Mouse (Mus musculus) kidney, adult 2 months (tissue): Measurements from ENCODE around the gene Saal1. TPM values are rescaled to one million over a fixed set of nuclear protein-coding genes. Genes with fewer than 3 reads are reported as not detected.
"Not testable (repeated sequence)": the region's sequence is repeated elsewhere in the genome, so short reads cannot be mapped to it uniquely, and the experiment has no call there.

Experiments used
- DNase-seq: peaks from one replicate; pipeline ENCODE4 v3.0.0; 2021
- H3K27ac ChIP-seq: fragments of 200-500 bp; 2 replicates; pipeline ENCODE4 v1.5.1; 2012; ENCODE audit warnings: low read depth, low read length, control low read depth, inconsistent platforms; ENCODE audit not compliant: insufficient read depth
- H3K27me3 ChIP-seq: fragments of 200-500 bp; replicated peaks from 2 replicates; pipeline ENCODE4 v1.6.1; 2012; ENCODE audit warnings: mild to moderate bottlenecking, moderate library complexity, low read length, inconsistent platforms; ENCODE audit not compliant: control insufficient read depth, insufficient read depth
- H3K36me3 ChIP-seq: fragments of 200-500 bp; 2 replicates; pipeline ENCODE4 v1.6.1; 2012; ENCODE audit warnings: mild to moderate bottlenecking, moderate library complexity, low read length, inconsistent platforms; ENCODE audit not compliant: control insufficient read depth, insufficient read depth
- H3K4me1 ChIP-seq: fragments of 200-500 bp; 2 replicates; pipeline ENCODE4 v1.6.1; 2011; ENCODE audit warnings: low read length; ENCODE audit not compliant: control insufficient read depth, insufficient read depth
- H3K4me3 ChIP-seq: fragments of 200-500 bp; 2 replicates; pipeline ENCODE4 v1.5.1; 2011; ENCODE audit warnings: mild to moderate bottlenecking, low read depth, low read length, control low read depth; ENCODE audit not compliant: insufficient read depth
- CTCF ChIP-seq: fragments of 200-500 bp; conservative IDR thresholded peaks from 2 replicates; pipeline ENCODE4 v1.5.1; 2011; ENCODE audit warnings: low read depth, mild to moderate bottlenecking, control low read depth, low read length, moderate library complexity, mixed read lengths; ENCODE audit not compliant: insufficient read depth, insufficient read length
- POLR2A ChIP-seq: fragments of 200-500 bp; IDR thresholded peaks from one replicate; pipeline ENCODE4 v1.6.1; 2011; ENCODE audit warnings: low read depth, low read length, control low read depth
- WGBS: fragments of 180-500 bp; shearing (Covaris S2); methylation state at CpG from one replicate; pipeline ENCODE4 v1.1.7; 2018; 5-methylcytosine and 5-hydroxymethylcytosine counted together
- polyA plus RNA-seq: library from polyadenylated mRNA; depleted of rRNA; stranded (reverse); fragments of >200 nt; gene quantifications from 2 replicates; pipeline ENCODE4 v1.2.3, GENCODE M21; 2012

Saal1 gene
- polyA plus RNA-seq, 1 experiment: 5.3 TPM

DNA sequence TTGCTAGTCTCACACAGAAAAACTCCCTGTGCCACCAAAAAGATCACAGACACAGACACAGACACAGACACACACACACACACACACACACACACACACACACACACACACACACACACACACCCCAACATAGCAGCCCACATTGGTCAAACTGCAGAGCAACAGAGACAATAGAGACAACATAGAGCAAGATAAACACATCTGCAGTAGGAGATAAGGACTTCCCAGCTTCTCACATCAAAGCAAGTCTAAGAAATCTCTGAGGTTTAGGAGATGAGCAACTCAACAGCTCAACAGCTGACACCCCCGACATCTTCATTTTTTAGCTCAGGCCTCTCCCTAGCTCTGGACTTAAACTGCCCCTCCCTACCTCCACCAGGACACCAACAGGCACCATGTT lies 13.7 kb downstream of the Saal1 start:
- Histone ChIP-seq H3K36me3 (peaks cover 5% of the 10 kb centered on the region; the same call in 1 of the 2 replicates), H3K27ac (no peak overlapping the region), H3K27me3 (no peaks in the 10 kb centered on the region), H3K4me3 (no peak overlapping the region), H3K4me1 (no peaks in the 10 kb centered on the region)
- DNase-seq: no peak
- TF ChIP-seq CTCF: no peak
- WGBS: 95% methylated on average over 1 of the region's 1 CpGs

DNA sequence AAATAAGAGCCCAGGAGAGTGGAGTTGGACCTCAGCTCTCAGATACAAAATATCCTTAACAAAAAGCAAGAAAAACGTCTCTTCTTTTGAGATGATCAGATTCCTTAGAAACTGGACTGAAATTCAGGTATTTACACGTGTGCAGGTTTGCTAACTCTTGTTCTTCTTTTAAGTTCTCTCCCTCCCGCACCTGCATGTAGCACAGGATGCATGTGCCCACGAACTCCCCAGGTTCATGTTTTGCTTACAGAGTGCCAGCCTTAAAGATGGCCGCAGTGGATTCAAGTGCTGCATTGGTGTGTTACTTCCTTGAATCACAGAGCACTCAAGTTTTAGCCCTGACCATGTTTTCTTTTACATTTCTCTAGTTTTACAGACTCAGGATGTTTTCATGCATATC lies 23.7 kb downstream of the Saal1 start:
- Histone ChIP-seq H3K36me3 (no peaks in the 10 kb centered on the region), H3K4me1 (no peaks in the 10 kb centered on the region), H3K27me3 (no peaks in the 10 kb centered on the region; the same call in 1 of the 2 replicates), H3K27ac (no peak overlapping the region), H3K4me3 (no peak overlapping the region)
- TF ChIP-seq CTCF: no peak
- TF ChIP-seq POLR2A: no peak
- DNase-seq: no peak
- WGBS: 83% methylated on average over 5 of the region's 5 CpGs

DNA sequence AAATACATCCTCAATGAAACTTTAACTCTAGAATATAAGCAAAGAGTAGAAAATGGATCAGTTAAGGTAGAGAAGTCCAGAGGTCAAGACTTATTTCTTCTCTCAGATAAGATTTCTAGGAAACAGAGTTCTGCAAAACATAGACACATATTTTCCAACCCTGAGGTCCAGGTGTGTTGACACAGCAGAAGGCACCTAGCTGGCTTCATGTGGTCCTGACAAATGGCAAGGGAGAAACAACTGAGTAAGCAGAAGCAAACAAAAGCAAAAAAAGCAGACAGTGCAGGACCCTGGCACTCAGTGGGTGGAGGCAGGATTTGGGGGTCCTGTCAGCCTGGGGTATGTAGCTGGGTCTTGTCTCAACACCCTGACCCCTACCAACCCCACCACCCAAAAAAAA lies 29.7 kb downstream of the Saal1 start:
- H3K27ac ChIP-seq: no peak overlapping the region
- no peak for DNase-seq
- no peaks in the 10 kb centered on the region for H3K36me3 ChIP-seq
- H3K27me3 ChIP-seq: no peaks in the 10 kb centered on the region; the same call in 1 of the 2 replicates
- no peaks in the 10 kb centered on the region for H3K4me1 ChIP-seq
- H3K4me3 ChIP-seq: no peak overlapping the region
- TF ChIP-seq CTCF: no peak
- no peak for TF ChIP-seq POLR2A

DNA sequence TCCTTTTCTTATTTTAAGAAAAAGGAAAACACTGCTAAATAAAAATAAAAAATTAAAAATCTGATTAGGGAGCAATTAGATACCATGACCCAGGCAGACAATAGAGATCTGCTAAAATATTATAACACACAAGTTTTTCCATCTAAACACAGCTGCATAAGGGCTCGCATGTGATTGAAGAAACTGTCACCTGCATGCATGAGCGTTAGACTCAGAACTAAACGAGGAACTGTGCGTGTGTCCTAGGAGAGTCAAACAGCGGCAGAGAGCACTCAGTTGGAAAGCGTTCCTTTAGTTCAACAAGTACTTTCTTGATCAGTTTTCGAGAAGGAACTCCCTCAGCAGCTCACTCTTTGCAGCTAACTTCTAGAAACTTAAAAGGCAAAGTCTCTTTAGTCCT lies 31.4 kb downstream of the Saal1 start:
- not testable (repeated sequence) for H3K27ac ChIP-seq, H3K36me3 ChIP-seq, DNase-seq, H3K4me1 ChIP-seq, H3K4me3 ChIP-seq, H3K27me3 ChIP-seq
- 66% methylated on average over 7 of the region's 7 CpGs for WGBS

DNA sequence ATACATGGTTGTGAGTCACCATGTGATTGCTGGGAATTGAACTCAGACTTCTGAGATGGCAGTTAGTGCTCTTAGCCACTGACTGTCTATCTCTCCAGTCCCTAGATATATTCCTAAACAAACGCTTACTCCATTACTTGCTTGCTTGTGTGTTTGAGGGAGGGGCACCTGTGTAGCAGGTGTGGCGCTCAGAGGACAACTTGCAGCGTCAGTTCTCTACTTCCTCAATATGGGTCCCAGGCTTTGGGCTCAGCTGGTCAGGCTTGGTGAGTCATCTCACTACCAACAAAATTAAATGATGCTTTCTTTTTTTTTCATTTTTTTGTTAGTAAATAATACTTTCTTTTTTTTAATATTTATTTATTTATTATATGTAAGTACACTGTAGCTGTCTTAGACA lies 32.1 kb downstream of the Saal1 start:
- Histone ChIP-seq H3K36me3 (no peaks in the 10 kb centered on the region), H3K4me3 (no peak overlapping the region), H3K27ac (no peak overlapping the region), H3K4me1 (no peaks in the 10 kb centered on the region), H3K27me3 (no peaks in the 10 kb centered on the region; the same call in 1 of the 2 replicates)
- TF ChIP-seq CTCF (no peak), POLR2A (no peak)
- 90% methylated on average over 3 of the region's 3 CpGs for WGBS
- no peak for DNase-seq

DNA sequence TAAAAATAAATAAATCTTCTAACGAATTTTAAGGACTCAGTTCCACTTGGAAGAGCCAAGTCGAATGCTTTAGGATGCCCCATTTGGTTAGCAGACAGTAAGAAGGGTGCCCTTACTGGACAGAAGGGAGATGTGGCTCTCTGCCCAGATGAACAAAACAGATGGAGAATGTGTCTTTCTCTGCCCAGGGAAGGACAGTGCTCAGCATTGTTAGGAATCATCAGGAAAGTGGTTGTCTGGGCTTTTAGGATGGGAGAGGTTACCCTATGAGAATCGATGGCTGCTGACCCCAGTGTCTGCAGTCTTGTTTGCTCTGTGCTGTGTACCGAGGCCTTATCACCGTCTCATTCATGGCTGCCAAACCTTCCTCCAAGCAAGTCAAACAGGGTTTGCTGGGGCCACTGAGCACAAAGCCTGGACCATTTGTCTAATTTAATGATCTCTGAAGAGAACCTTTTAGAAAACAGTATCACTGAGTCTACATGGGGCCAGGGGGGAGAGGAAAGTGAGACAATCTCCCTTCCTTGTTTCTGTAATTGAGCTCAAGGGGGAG lies 33.6 kb downstream of the Saal1 start:
- Histone ChIP-seq H3K27me3 (no peaks in the 10 kb centered on the region), H3K36me3 (no peaks in the 10 kb centered on the region), H3K4me3 (no peak overlapping the region), H3K27ac (no peak overlapping the region), H3K4me1 (no peaks in the 10 kb centered on the region)
- WGBS: 44% methylated on average over 5 of the region's 5 CpGs
- TF ChIP-seq CTCF: no peak
- no peak for TF ChIP-seq POLR2A
- no peak for DNase-seq

DNA sequence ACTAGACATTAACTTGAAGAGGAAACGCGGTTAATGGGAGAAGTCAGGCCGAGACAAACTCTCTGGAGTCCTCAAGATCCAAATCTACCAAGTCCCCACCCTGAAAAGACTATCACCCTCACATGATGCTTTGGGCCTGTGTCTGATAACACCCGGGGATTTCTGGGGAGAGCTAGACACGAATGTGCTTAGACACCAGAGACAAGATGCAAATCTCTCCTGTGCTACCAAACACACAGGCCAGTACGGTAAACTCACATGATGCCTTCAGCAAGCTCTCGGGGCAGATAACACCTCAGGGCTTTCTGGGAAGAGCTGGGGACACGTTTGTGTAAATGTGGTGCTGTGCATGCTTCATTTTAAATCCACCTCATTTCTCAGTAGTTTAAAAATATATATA lies 34.6 kb downstream of the Saal1 start:
- H3K27ac ChIP-seq: no peak overlapping the region
- H3K4me1 ChIP-seq: no peaks in the 10 kb centered on the region
- no peaks in the 10 kb centered on the region for H3K36me3 ChIP-seq
- TF ChIP-seq CTCF (no peak), POLR2A (no peak)
- no peak for DNase-seq
- no peaks in the 10 kb centered on the region for H3K27me3 ChIP-seq
- WGBS: 87% methylated on average over 8 of the region's 8 CpGs
- no peak overlapping the region for H3K4me3 ChIP-seq

DNA sequence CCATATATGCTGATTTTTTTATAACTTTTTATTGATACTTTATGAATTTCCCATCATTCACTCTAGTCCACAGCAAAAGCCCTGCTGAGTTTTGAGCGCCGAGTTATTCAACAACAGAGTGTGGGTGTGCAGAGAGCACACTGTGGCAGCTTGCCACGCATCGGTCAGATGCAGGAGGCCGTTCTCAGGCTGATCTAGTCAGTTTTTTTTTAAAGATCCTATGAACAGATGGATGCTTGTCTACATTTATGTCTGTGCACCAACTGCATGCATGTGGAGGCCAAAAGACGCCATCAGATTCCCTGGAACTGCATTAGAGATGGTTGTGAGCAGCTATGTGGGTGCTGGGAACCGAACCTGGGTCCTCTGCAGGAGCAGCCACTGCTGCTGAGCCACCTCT lies 35.4 kb downstream of the Saal1 start:
- Histone ChIP-seq H3K27ac (no peak overlapping the region), H3K4me3 (no peak overlapping the region), H3K27me3 (no peaks in the 10 kb centered on the region), H3K4me1 (no peaks in the 10 kb centered on the region), H3K36me3 (no peaks in the 10 kb centered on the region)
- TF ChIP-seq CTCF (no peak), POLR2A (no peak)
- peak; percentile 5 for DNase-seq
- 74% methylated on average over 7 of the region's 7 CpGs for WGBS
